Mouse (Mus musculus) CH12.LX (cell line): ENCODE results near the gene Fmn2.

Experiments
- CHD1 ChIP-seq: IDR thresholded peaks from 2 replicates; pipeline ENCODE4 v1.6.1; 2012; ENCODE audit warnings: low read depth, low read length, improper control_type of control experiment, inconsistent platforms
- CHD2 ChIP-seq: IDR thresholded peaks from 2 replicates; pipeline ENCODE4 v1.6.1; 2011; ENCODE audit warnings: low read length, improper control_type of control experiment
- CTCF ChIP-seq, 2 experiments: IDR thresholded peaks in 1 of 2; conservative IDR thresholded peaks in 1 of 2; 2 replicates each; pipeline ENCODE4 v1.5.1; 2011 to 2012; ENCODE audit warnings: low read depth in 2 of 2, low read length in 2 of 2, improper control_type of control experiment in 1 of 2, inconsistent platforms in 1 of 2, mild to moderate bottlenecking in 1 of 2, moderate library complexity in 1 of 2
- E2F4 ChIP-seq: IDR thresholded peaks from 2 replicates; pipeline ENCODE4 v1.6.1; 2011; ENCODE audit warnings: low read depth, low read length, improper control_type of control experiment; ENCODE audit not compliant: insufficient replicate concordance
- ETS1 ChIP-seq: conservative IDR thresholded peaks from 2 replicates; pipeline ENCODE4 v1.6.1; 2012; ENCODE audit warnings: low read depth, mild to moderate bottlenecking, inconsistent platforms, low read length, improper control_type of control experiment, moderate library complexity
- MEF2A ChIP-seq: IDR thresholded peaks from 2 replicates; pipeline ENCODE4 v1.6.1; 2014; ENCODE audit warnings: low read depth, mild to moderate bottlenecking, inconsistent platforms, low read length, improper control_type of control experiment, borderline replicate concordance
- POLR2A ChIP-seq: IDR thresholded peaks from 2 replicates; pipeline ENCODE4 v1.6.1; 2011; ENCODE audit warnings: low read depth, mild to moderate bottlenecking, improper control_type of control experiment, low read length
- SMC3 ChIP-seq: IDR thresholded peaks from 2 replicates; pipeline ENCODE4 v1.6.1; 2011; ENCODE audit warnings: low read depth, low read length, improper control_type of control experiment
- TBP ChIP-seq: conservative IDR thresholded peaks from 2 replicates; pipeline ENCODE4 v1.6.1; 2011; ENCODE audit warnings: low read depth, low read length, improper control_type of control experiment
- UBTF ChIP-seq: IDR thresholded peaks from 2 replicates; pipeline ENCODE4 v1.6.1; 2012; ENCODE audit warnings: low read depth, mild to moderate bottlenecking, inconsistent platforms, low read length, improper control_type of control experiment, moderate library complexity
- USF1 ChIP-seq: IDR thresholded peaks from 2 replicates; pipeline ENCODE4 v1.6.1; 2014; ENCODE audit warnings: low read depth, mild to moderate bottlenecking, inconsistent platforms, low read length, improper control_type of control experiment
- ZC3H11A ChIP-seq: IDR thresholded peaks from 2 replicates; pipeline ENCODE4 v1.6.1; 2012; ENCODE audit warnings: low read depth, mild to moderate bottlenecking, inconsistent platforms, low read length, improper control_type of control experiment

- no peak for TF ChIP-seq POLR2A
- no peak for TF ChIP-seq CTCF (conservative IDR thresholded peaks at IDR 0.05 in 1 of 2, IDR thresholded peaks at IDR 0.05 in 1 of 2; ENCODE audit: low read depth in 2 of 2, low read length in 2 of 2)
- no peak for TF ChIP-seq SMC3
- no peak for TF ChIP-seq E2F4
- TF ChIP-seq UBTF: no peak
- no peak for TF ChIP-seq MEF2A
- no peak for TF ChIP-seq TBP
- TF ChIP-seq ETS1: no peak
- TF ChIP-seq ZC3H11A: no peak
- no peak for TF ChIP-seq CHD2
- TF ChIP-seq USF1: no peak
- no peak for TF ChIP-seq CHD1
Observed at GRCm38 (mm10) chr1:174669132-174669531, 167.5 kb downstream of the Fmn2 start.
